Mouse (Mus musculus) midbrain, embryonic 11.5 days (tissue): Measurements from ENCODE around the gene Cyp1a1. TPM values are rescaled to one million over a fixed set of nuclear protein-coding genes. Genes with fewer than 3 reads are reported as not detected.

Experiments used
- ATAC-seq: fragments of 200-750 bp; cut with Nextera tagmentation; 2 replicates; pipeline ENCODE4 v1.8.0; 2017; ENCODE audit warnings: moderate TSS enrichment, moderate library complexity; ENCODE audit not compliant: low FRiP score
- DNase-seq: peaks from one replicate; pipeline ENCODE4 v3.0.0; 2015; ENCODE audit warnings: low spot score; ENCODE audit errors: missing footprints
- H3K27ac ChIP-seq: fragments of 300-500 bp; sonication (generic); 2 replicates; pipeline ENCODE4 v1.5.1; 2014; ENCODE audit warnings: low read depth, low read length
- H3K27me3 ChIP-seq: fragments of 300-500 bp; sonication (generic); 2 replicates; pipeline ENCODE4 v1.6.1; 2014; ENCODE audit warnings: mild to moderate bottlenecking, low read length, moderate library complexity, mixed read lengths; ENCODE audit not compliant: control insufficient read depth, insufficient read depth
- H3K36me3 ChIP-seq: fragments of 300-500 bp; sonication (generic); 2 replicates; pipeline ENCODE4 v1.6.1; 2014; ENCODE audit warnings: mild to moderate bottlenecking, low read length, moderate library complexity, mixed read lengths; ENCODE audit not compliant: control insufficient read depth, insufficient read depth
- H3K4me1 ChIP-seq: fragments of 300-500 bp; sonication (generic); 2 replicates; pipeline ENCODE4 v1.6.1; 2014; ENCODE audit warnings: low read length; ENCODE audit not compliant: control insufficient read depth, insufficient read depth
- H3K4me2 ChIP-seq: fragments of 300-500 bp; sonication (generic); 2 replicates; pipeline ENCODE4 v1.6.1; 2014; ENCODE audit warnings: mild to moderate bottlenecking, moderate library complexity
- H3K4me3 ChIP-seq: fragments of 300-500 bp; sonication (generic); 2 replicates; pipeline ENCODE4 v1.5.1; 2014; ENCODE audit warnings: low read depth, low read length
- H3K9ac ChIP-seq: fragments of 300-500 bp; sonication (generic); 2 replicates; pipeline ENCODE4 v1.6.1; 2014; ENCODE audit warnings: low read length
- H3K9me3 ChIP-seq: fragments of 300-500 bp; sonication (generic); 2 replicates; pipeline ENCODE4 v1.6.1; 2016; ENCODE audit warnings: low read length; ENCODE audit not compliant: control insufficient read depth
- WGBS: fragments of 180-500 bp; shearing (Covaris S2); extraction: QIAGEN DNeasy Blood & Tissue Kit; methylation state at CpG from one replicate; pipeline ENCODE4 v1.1.7; 2014; 5-methylcytosine and 5-hydroxymethylcytosine counted together
- polyA plus RNA-seq: library from polyadenylated mRNA; unstranded; fragments of >200 nt; fragmentation: Nextera tagmentation; extraction: Ambion mirVana; gene quantifications from 2 replicates; pipeline ENCODE4 v1.2.1, GENCODE M21; 2014

Gene Cyp1a1
- polyA plus RNA-seq, 1 experiment from 2014 or later, result not detected

- H3K27ac ChIP-seq, result no peak overlapping the region
- no peaks in the 10 kb centered on the region for H3K36me3 ChIP-seq
- no peaks in the 10 kb centered on the region for H3K4me1 ChIP-seq
- no peak for ATAC-seq
- no peak overlapping the region for H3K4me3 ChIP-seq
- no peak overlapping the region for H3K9ac ChIP-seq
- no peak overlapping the region for H3K4me2 ChIP-seq
- WGBS, result 77% methylated on average over 7 of the region's 7 CpGs
- H3K9me3 ChIP-seq, result no peaks in the 10 kb centered on the region
- DNase-seq, result peak; percentile 17
- H3K27me3 ChIP-seq, result no peaks in the 10 kb centered on the region
Measured at GRCm38 (mm10) chr9:57664616-57665015, 23.1 kb upstream of the Cyp1a1 start.

DNA sequence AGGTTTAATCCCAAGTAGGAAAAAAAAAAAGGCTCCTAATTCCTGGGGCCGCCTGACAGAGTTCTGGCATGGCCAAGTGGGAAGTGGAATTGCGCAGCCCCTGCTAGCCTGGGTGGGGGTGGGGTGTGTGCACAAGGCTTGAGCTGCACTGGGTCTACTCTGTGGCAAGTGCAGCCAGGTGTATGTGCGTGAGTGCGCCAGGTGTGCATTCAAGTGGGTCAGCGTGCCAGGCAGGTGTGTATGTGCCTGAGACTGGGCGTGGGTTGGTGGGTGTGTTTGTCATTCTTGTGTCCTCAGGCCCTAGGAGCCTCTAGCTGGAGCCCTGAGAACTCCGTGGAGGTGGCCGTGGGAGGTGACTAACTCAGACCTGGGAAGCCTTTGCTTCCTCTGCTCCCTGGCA is 21.2 kb upstream of the Cyp1a1 start:
- H3K27ac ChIP-seq, result no peak overlapping the region
- no peak overlapping the region for H3K4me3 ChIP-seq
- H3K4me1 ChIP-seq, result no peaks in the 10 kb centered on the region
- H3K27me3 ChIP-seq, result no peaks in the 10 kb centered on the region
- H3K4me2 ChIP-seq, result no peak overlapping the region
- DNase-seq (peak; percentile 35), ATAC-seq (no peak)
- no peak overlapping the region for H3K9ac ChIP-seq
- no peaks in the 10 kb centered on the region for H3K9me3 ChIP-seq
- whole genome bisulfite sequencing, result 88% methylated on average over 8 of the region's 8 CpGs
- no peaks in the 10 kb centered on the region for H3K36me3 ChIP-seq

GRCm38 (mm10) chr9:57667136-57667535 is 20.6 kb upstream of the Cyp1a1 start:
- no peaks in the 10 kb centered on the region for H3K36me3 ChIP-seq
- H3K9me3 ChIP-seq, result no peaks in the 10 kb centered on the region
- no peak overlapping the region for H3K4me3 ChIP-seq
- no peak overlapping the region for H3K9ac ChIP-seq
- no peaks in the 10 kb centered on the region for H3K4me1 ChIP-seq
- H3K27me3 ChIP-seq, result no peaks in the 10 kb centered on the region
- WGBS, result 81% methylated on average over 3 of the region's 3 CpGs
- no peak overlapping the region for H3K27ac ChIP-seq
- DNase-seq, result peak; percentile 2
- no peak for ATAC-seq
- H3K4me2 ChIP-seq, result no peak overlapping the region

- Histone ChIP-seq H3K27me3 (no peaks in the 10 kb centered on the region), H3K36me3 (no peaks in the 10 kb centered on the region), H3K4me2 (no peak overlapping the region), H3K9ac (no peak overlapping the region), H3K4me3 (no peak overlapping the region), H3K27ac (no peak overlapping the region), H3K4me1 (no peaks in the 10 kb centered on the region), H3K9me3 (no peaks in the 10 kb centered on the region)
- no peak for ATAC-seq
- no peak for DNase-seq
- 68% methylated on average over 11 of the region's 11 CpGs for WGBS
Measured at GRCm38 (mm10) chr9:57667817-57668216, 19.9 kb upstream of the Cyp1a1 start.

- Histone ChIP-seq H3K4me2 (no peak overlapping the region), H3K4me1 (no peaks in the 10 kb centered on the region), H3K27me3 (no peaks in the 10 kb centered on the region), H3K4me3 (no peak overlapping the region), H3K9ac (no peak overlapping the region), H3K9me3 (no peaks in the 10 kb centered on the region), H3K27ac (no peak overlapping the region), H3K36me3 (no peaks in the 10 kb centered on the region)
- 63% methylated on average over 1 of the region's 1 CpGs for WGBS
- peak; percentile 21 for DNase-seq
- ATAC-seq, result no peak
Measured at GRCm38 (mm10) chr9:57668277-57668676, 19.5 kb upstream of the Cyp1a1 start.

DNA sequence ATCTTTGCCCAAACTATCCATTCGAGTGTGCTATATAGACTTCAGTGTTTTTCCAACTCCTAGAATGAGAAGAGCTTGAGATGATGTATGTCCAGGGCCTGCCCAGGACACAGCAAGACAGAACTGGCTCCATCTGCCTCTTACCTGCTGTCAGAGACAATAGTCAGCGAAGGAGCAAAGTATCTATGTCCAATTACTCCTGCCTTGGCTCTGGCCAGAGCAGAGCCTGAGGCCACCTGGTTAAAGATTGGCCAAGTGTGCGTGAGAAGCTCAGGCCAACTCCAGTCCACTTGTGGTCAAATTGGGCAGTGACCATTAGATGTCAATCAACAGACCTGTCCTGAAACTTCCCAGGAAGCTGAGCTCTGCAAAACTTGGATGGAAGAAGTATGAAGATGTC is 18.2 kb upstream of the Cyp1a1 start:
- Histone ChIP-seq H3K4me3 (no peak overlapping the region), H3K36me3 (no peaks in the 10 kb centered on the region), H3K27me3 (no peaks in the 10 kb centered on the region), H3K9me3 (no peaks in the 10 kb centered on the region), H3K9ac (no peak overlapping the region), H3K27ac (no peak overlapping the region), H3K4me2 (no peak overlapping the region), H3K4me1 (no peaks in the 10 kb centered on the region)
- WGBS, result 79% methylated on average over 3 of the region's 3 CpGs
- DNase-seq (no peak), ATAC-seq (no peak)

- Histone ChIP-seq H3K27ac (no peak overlapping the region), H3K4me1 (no peaks in the 10 kb centered on the region), H3K36me3 (no peaks in the 10 kb centered on the region), H3K9ac (no peak overlapping the region), H3K27me3 (no peaks in the 10 kb centered on the region), H3K9me3 (no peaks in the 10 kb centered on the region), H3K4me3 (no peak overlapping the region), H3K4me2 (no peak overlapping the region)
- 90% methylated on average over 4 of the region's 4 CpGs for WGBS
- DNase-seq, result peak; percentile 33
- ATAC-seq, result no peak
Measured at GRCm38 (mm10) chr9:57671037-57671436, 16.7 kb upstream of the Cyp1a1 start.

DNA sequence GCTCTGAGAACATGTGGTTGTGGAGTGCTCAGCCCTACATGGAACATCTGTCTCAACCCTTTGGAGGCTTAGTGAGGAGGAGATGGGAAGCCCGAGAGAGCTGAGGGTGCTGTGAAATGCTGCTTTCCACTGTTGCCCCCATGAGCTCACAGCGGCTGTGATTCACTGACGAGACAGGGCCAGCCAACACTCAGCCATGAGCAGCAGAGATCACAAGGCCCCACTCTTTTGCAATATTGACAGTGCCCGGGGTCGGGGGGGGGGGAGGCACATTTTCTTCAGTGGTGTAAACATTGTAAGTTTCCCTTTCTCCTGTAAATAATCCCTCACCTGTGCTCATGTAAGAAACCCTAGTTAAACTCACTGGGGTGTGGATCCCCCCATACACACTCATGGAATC is 16.2 kb upstream of the Cyp1a1 start:
- H3K9ac ChIP-seq, result no peak overlapping the region
- WGBS, result 95% methylated on average over 5 of the region's 5 CpGs
- H3K4me3 ChIP-seq, result no peak overlapping the region
- no peaks in the 10 kb centered on the region for H3K36me3 ChIP-seq
- peak; percentile 23 for DNase-seq
- no peak overlapping the region for H3K4me2 ChIP-seq
- H3K27ac ChIP-seq, result no peak overlapping the region
- H3K27me3 ChIP-seq, result no peaks in the 10 kb centered on the region
- H3K9me3 ChIP-seq, result no peaks in the 10 kb centered on the region
- H3K4me1 ChIP-seq, result no peaks in the 10 kb centered on the region
- no peak for ATAC-seq

DNA sequence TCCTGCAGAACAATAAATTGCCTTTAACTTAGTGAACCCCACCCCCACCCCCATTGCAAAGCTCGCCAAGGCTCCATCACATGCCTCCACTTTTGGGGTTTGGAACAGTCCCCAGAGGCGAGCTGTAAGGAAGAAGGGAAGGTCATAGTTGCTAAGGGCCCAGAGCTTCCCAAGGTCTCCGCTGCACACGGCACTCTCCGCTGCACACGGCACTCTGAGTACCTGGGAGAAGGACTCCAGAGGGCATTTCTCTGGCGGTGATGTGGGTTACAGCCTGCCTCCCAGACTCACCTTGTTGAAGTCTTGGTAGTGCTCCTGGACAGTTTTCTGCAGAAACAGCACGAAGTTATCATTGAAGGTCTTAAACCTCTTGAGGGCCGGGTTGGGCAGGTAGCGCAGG is 6.3 kb upstream of the Cyp1a1 start:
- Histone ChIP-seq H3K4me1 (no peaks in the 10 kb centered on the region), H3K27ac (no peak overlapping the region), H3K36me3 (no peaks in the 10 kb centered on the region), H3K9ac (no peak overlapping the region), H3K9me3 (no peaks in the 10 kb centered on the region), H3K4me2 (no peak overlapping the region), H3K27me3 (no peaks in the 10 kb centered on the region), H3K4me3 (no peak overlapping the region)
- peak; percentile 49 for DNase-seq
- 84% methylated on average over 10 of the region's 10 CpGs for WGBS
- ATAC-seq, result no peak

GRCm38 (mm10) chr9:57683520-57683919 is 4.2 kb upstream of the Cyp1a1 start, which contains the start of gene Cyp1a2:
TSS of gene Cyp1a2 (minus strand) at chr9:57683703.
- WGBS, result 74% methylated on average over 5 of the region's 5 CpGs
- Histone ChIP-seq H3K27me3 (no peaks in the 10 kb centered on the region), H3K9me3 (no peaks in the 10 kb centered on the region), H3K27ac (no peak within 1 kb of the TSS), H3K4me1 (no peaks in the 10 kb centered on the region), H3K36me3 (no peaks in the 10 kb centered on the region), H3K9ac (no peak within 1 kb of the TSS), H3K4me3 (no peak within 1 kb of the TSS), H3K4me2 (no peak within 1 kb of the TSS)
- ATAC-seq (no peak), DNase-seq (no peak)
